Mouse (Mus musculus): ENCODE data around the gene Trip10.

GRCm38 (mm10) chr17:57255354-57255753 is 6.1 kb downstream of the Trip10 start:
- no peak for TF ChIP-seq TBP (IDR thresholded peaks at IDR 0.05; ENCODE audit: low read depth, low read length)
- no peak for TF ChIP-seq CTCF (IDR thresholded peaks at IDR 0.05 in 2 of 3, conservative IDR thresholded peaks at IDR 0.05 in 1 of 3; ENCODE audit: control insufficient read depth in 1 of 3, insufficient read depth in 1 of 3, low read depth in 2 of 3, low read length in 3 of 3, poor library complexity in 1 of 3, severe bottlenecking in 1 of 3)
- no peak for TF ChIP-seq EP300 (IDR thresholded peaks at IDR 0.05; ENCODE audit: low read depth in 1 of 2, low read length in 2 of 2)
- TF ChIP-seq MAFK (IDR thresholded peaks at IDR 0.05; ENCODE audit: borderline replicate concordance, low read depth, low read length): no peak

Data from MEL (cell line).